Mouse (Mus musculus): ENCODE measurements around the gene Slc9a9.

GRCm38 (mm10) chr9:94678021-94678655, 8.4 kb downstream of the Slc9a9 start:
- TF ChIP-seq POLR2A (IDR thresholded peaks at IDR 0.05; ENCODE audit: extremely low read depth, insufficient read depth, low read length), result no peak
- no peak for TF ChIP-seq CTCF (IDR thresholded peaks at IDR 0.05; ENCODE audit: extremely low read depth, insufficient read depth, low read length)
